Mouse (Mus musculus): ENCODE measurements around the gene Lenep.
A peak's percentile ranks its signal among the peaks of the same experiment; 100 is the strongest.

Gene Lenep

GRCm38 (mm10) chr3:89419981-89420380 is 17.4 kb upstream of the Lenep start:
- DNase-seq (ENCODE audit: low spot score in 2 of 2): no peak

DNA sequence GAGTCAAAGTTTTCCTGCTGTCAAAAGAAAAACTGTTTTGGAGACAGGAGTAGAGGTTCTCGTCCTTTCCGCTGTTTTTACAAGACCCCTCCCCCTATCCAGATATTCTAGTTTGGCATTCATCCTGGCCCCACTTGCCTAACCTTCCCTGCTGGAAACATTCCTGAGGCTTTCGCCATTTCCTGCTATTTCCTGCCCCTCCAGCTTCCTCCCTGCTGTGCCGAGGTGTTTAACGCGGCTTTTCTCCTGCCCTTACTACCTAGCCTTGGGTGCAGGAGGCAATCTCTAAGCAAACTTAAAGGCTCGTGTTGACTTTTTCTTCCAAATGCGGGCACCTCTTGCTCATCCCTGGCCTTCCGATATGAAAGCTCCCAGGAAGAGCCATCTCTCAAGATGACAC is 17.0 kb upstream of the Lenep start:
- DNase-seq (ENCODE audit: low spot score in 2 of 2): peak; percentile 81 to 83

- DNase-seq (ENCODE audit: low spot score in 2 of 2): peak; percentile 83 to 87
Observed at GRCm38 (mm10) chr3:89418861-89419250, 16.3 kb upstream of the Lenep start.

- peak; percentile 98 to 99 for DNase-seq (ENCODE audit: low spot score in 2 of 2)
Observed at GRCm38 (mm10) chr3:89418170-89418860, 15.7 kb upstream of the Lenep start, which contains the start of the genes Cks1b and Shc1. Cks1b (minus strand) TSS chr3:89418383. Shc1 (plus strand) TSS chr3:89418443.

- no peak for DNase-seq (ENCODE audit: low spot score in 2 of 2)
Observed at GRCm38 (mm10) chr3:89417840-89418169, 15.2 kb upstream of the Lenep start.

GRCm38 (mm10) chr3:89417131-89417530 is 14.5 kb upstream of the Lenep start:
- DNase-seq (ENCODE audit: low spot score in 2 of 2): no peak

GRCm38 (mm10) chr3:89416158-89416557 is 13.6 kb upstream of the Lenep start:
- DNase-seq (ENCODE audit: low spot score in 2 of 2): no peak

DNA sequence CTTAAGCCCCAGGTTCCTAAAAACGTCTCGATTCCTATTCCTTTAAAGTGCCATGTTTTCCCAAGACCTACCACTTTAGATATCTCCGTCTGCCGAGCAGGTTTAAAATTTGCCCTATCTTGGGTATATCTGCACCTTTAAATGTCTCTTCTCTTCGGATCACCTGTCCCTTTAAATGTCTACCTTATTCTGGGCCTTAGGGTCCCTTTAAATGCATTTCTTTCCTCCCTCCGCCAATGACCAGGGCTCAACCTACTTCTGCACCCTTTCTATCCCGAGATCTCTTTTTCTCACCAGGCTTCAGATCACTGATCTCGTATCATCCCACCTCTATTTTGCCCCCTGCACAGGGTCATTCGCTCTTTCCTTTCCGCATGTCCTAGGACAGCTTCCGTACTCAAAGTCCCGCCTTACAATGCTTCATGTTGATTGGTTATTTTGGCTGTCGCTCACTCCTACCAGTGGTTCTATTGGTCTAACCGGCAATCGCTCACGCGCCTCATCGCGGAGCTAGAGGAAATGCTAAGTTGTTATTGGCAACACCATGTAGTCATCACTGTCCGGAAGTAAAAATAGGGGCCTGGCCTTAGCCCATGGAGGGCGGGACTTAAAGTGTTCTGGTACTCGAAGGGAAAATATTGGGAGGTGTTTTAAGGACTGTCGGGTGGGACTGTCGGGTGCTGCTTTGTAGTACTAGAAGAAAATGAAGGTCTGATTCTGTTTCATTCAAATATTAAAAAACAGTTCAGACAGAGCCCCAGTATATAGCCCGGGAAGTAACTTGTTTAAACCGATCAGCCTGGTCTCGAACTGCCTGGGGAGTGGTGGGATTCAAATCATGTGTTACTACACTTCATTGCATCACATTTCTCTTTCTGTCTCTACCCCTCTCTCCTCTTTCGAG is 9.1 kb upstream of the Lenep start, which contains the start of gene Flad1:
TSS of gene Flad1 (minus strand) at position 381 of the 904 bp plus-strand sequence.
- peak; percentile 99 to 100 for DNase-seq (ENCODE audit: low spot score in 2 of 2)

GRCm38 (mm10) chr3:89410864-89411263 is 8.3 kb upstream of the Lenep start:
- DNase-seq (ENCODE audit: low spot score in 2 of 2): no peak

GRCm38 (mm10) chr3:89409701-89410100 is 7.1 kb upstream of the Lenep start:
- DNase-seq (ENCODE audit: low spot score in 2 of 2): no peak

GRCm38 (mm10) chr3:89408448-89408847 is 5.9 kb upstream of the Lenep start:
- DNase-seq (ENCODE audit: low spot score in 2 of 2): no peak

DNA sequence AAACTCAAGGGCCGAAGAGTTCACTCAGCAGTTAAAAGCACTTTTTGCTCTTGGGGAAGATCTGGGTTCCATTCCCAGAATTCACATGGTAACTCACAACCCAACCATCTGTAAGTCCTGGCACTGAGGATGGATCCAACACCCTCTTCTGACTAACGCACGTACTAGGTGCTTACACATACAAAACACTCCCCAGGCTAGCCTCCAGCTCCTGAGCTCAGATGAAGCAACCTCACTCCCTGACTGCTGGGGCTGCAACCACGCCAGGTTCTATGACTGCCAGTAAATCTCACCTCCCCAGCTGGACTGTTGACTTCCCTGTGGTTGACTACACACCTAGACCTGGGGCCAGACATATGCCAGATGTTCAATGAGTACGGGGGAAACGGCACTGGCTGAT is 4.3 kb upstream of the Lenep start:
- no peak for DNase-seq (ENCODE audit: low spot score in 2 of 2)

DNA sequence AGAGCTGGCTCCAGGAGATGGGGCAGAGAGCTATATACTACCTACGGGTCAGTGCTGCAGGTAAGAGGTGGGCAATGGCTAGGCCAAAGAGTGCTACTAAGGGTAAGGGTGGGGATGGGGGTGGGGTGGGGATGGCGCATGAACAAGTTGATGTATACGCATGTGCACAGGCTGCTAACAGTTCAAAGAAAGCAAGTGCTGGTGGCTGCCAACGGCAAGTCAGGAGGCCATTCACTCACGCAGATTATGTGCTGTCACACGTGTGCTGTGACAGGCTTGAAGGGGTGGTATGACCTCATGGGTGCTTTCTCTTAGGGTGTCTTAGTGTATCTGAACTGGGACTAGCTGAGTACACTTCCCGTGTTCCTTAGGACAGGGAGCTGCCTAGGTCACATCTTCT is 1.3 kb downstream of the Lenep start:
- no peak for DNase-seq (ENCODE audit: low spot score in 2 of 2)

DNA sequence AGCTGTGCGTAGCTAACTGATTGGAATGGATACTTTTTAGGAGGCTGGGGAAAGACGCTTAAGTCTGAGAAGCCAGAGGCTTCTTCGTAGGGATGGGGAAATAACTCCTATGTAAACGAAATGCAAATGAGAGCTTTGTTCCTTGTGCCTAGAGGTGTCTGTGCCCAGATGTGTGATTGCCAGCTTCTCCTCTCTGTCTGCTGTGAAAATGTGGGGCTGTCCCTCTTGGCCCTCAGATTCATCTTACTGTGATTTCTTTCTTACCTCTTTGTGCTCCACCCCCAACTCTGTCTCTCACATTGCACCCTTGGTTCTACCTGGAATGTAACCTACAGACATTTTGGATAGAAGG is 6.0 kb downstream of the Lenep start:
- DNase-seq (ENCODE audit: low spot score in 2 of 2): no peak

DNA sequence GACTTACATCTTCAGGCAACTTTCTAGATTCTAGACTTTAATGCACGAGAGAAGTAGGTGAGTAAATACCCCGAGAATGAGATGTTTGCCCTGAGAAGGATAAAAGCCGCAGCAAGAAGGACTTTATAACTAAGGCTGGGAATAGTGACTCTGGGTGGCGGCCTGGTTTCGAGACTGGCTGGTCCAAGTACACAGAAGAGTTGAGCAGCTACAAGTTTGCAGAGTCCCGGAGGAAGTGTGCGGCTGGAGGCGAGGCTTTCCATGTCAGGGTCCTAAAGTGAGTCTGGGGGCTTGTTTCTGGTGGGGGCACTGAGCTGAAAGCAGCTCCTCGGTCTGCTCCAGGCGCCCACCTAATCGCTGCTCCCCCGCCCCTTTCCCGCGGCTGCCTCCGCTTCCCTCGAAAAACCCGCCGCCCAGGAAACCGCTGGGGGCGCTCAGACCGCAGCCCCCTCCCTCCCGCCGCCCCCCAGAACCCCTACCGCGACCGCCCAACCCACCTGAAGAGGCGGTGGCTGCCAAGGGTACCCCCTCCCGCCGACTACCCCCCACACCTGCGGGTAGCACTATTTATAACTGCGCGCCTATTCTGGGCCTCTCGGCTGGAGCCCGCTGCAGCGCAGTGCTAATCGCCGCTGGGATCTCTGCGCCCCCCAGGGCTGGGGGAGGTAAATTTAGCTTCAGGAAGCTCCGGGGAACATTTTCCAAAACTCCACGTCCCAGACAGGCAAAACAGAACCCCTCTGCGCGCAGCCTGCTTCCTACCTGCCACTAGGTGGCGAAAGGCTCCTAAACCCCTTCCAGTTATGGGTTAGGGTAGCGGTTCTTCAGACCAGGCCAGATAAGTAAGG is 6.6 kb downstream of the Lenep start:
- peak; percentile 71 to 78 for DNase-seq (ENCODE audit: low spot score in 2 of 2)

GRCm38 (mm10) chr3:89395419-89395805 is 7.2 kb downstream of the Lenep start:
- DNase-seq (ENCODE audit: low spot score in 2 of 2): peak in 1 of 2 experiments; percentile 23

- peak; percentile 87 for DNase-seq (ENCODE audit: low spot score in 2 of 2)
Observed at GRCm38 (mm10) chr3:89394894-89395256, 7.7 kb downstream of the Lenep start.

- DNase-seq (ENCODE audit: low spot score in 2 of 2): peak; percentile 78 to 81
Observed at GRCm38 (mm10) chr3:89394006-89394893, 8.3 kb downstream of the Lenep start, which contains the start of gene Zbtb7b. Zbtb7b (minus strand) TSS chr3:89394776.

DNA sequence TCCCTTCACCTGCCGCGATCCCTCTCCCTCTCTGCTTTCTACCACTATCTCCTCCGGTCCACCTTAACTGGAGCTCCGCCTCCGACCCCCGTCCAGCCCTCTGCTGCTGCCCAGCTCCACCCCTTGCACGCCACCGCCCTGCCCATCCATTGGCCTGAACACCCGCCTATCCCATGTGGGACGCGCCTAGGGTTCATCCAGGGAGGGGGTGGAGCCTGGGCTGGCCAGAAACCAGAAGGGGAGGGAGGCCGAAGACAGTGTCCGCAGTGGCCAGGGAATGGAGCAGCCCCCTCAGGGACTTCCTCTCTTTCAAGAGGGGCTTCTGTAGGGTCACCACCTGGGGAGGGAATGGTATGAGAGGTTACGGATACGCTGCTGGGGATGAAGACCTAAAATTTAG is 9.0 kb downstream of the Lenep start:
- DNase-seq (ENCODE audit: low spot score in 2 of 2): peak; percentile 99

- peak; percentile 37 to 45 for DNase-seq (ENCODE audit: low spot score in 2 of 2)
Observed at GRCm38 (mm10) chr3:89392871-89393311, 9.7 kb downstream of the Lenep start.

All from heart, adult 9 months (tissue).